Mouse (Mus musculus): ENCODE results near the gene Filip1l. TPM values are rescaled to one million over a fixed set of nuclear protein-coding genes. Genes with fewer than 3 reads are reported as not detected.

Filip1l gene
- total RNA-seq, 2 experiments from 2014 or later = 21.3 to 32.1 TPM

DNA sequence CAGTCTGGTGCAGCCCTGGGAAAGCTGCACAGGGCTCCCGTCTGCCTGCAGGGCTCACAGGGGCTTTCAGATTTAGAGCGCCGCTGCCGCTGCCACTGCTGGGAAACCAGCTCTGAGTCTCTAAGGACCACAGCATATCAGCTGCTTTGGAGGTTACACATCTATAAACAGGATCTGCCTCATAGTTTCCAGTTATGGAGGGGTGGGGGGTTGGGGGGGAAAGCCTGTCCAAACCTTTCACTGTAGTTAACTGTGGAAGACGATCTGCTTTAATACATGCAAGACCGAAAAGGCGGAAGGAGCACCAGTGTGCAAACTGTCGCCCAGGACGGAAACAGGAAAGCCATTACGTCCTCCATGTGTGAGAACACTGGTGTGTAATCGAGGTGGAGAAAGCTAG lies 40.3 kb downstream of the Filip1l start:
- no peak for DNase-seq (ENCODE audit: low spot score in 2 of 2)

DNA sequence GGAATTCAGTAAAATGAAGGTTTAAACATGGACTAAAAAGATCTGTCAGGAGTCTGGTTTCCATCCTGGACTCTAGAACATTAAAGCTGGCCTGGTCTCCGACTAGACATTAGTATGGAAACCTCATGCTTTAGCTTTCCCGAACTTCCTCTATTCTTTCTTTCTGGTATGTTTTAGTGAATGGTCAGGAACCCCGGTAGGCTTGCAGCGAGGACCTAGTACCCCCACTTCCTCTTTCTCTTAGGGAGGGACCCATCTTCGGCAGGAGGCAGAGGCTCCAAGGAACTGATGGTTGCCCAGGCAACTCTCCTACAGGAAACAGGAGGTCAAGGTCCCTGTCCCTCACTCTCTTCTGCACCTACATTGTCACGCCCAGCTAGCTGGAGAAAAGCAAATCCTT lies 43.4 kb downstream of the Filip1l start:
- no peak for DNase-seq (ENCODE audit: low spot score in 2 of 2)

DNA sequence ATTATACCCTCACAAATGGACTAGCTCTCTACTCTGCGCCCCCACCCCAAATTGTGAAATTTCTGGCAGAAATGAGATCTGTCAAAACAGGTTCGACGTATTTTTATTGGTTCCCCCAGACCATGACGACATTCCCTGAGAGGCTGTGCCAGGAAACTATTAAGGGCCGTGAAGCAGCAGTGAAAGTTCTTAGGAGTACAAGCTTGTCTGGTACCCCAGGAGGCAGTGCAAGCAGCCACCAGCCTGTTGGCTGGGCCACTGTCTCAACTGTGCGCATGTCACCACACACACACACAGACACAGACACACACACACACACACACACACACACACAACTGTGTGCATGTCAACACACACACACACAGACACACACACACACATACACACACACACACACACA lies 45.0 kb downstream of the Filip1l start:
- DNase-seq (ENCODE audit: low spot score in 2 of 2) = no peak

DNA sequence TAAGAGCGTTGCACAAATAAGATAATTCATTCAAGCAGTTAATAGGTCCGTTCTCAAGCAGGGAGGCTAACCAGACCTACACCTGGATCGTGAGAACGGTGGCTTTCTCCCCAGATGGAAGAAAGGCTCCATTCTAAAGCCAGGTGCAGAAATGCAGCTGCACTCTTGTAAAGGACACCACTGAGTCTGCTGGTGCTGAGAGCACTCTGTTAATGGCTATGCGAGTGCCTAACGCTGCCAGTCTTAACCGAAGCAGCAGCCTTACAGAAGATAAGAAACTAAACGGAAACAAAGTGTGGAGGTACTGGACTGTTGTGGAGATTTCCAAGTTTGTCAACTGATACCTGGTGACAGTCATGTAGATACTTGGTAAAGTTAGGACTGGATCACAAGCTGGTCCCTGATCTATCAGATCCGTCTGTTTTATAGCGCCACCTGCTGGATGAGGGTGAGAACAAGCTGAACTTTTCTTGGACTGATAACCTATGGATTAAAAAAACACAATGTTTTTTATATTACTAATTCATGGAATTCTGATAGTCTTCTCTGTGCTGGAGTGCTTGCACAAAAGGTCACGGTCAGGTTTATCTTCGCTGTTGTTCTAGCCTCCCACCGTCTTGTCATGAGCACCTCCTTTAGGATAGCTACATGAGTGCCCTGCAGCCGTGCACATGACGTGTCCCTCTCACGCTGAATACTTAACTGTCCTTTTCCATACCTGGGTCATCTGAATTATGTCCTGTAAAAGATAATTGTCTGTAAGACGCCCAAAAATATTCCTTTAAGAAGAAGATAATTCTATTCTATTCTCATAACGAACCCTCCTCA lies 45.7 kb downstream of the Filip1l start:
- DNase-seq (ENCODE audit: low spot score in 2 of 2) = peak; percentile 71 to 72

- no peak for DNase-seq (ENCODE audit: low spot score in 2 of 2)
Observed at GRCm38 (mm10) chr16:57399566-57399965, 46.7 kb downstream of the Filip1l start.

DNA sequence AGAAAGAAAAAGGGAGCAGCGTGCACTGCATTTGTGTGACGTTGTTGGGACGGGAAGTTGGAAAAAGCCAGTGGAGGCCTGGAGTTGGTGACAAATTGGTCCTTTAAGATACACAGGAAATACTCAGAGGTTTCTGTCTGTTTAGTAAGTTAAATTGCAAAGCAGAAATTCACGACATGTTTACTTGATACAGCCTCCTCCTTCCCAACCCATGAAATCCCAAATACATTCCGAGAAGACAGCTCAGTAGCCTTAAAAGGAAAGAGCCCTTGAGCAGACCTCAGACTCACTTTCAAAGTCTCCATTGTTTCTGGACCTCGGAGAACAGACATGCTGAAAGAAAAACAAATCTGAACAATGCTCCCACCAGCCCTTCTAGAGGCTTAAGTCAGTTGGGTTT lies 48.8 kb downstream of the Filip1l start:
- no peak for DNase-seq (ENCODE audit: low spot score in 2 of 2)

GRCm38 (mm10) chr16:57402910-57403309 lies 50.0 kb downstream of the Filip1l start:
- no peak for DNase-seq (ENCODE audit: low spot score in 2 of 2)

DNA sequence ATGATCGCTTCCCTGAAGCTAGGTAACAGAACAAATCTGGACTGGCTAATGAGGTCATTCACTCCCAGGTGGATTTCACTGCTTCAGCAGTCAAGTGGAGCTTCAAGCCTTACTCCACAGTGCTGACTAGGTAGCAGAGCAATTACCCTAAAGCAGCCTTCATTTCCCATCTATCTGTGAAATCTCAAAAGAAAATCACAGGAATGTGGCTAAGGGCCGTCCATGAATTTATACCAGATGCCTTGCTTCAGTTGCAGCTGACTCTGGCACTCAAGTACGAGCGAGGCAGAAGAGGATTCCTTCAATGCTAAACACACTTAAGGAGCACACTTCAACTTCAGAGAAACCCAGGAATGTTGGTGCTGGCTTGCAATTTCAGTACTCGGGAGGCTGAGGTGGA lies 50.9 kb downstream of the Filip1l start:
- DNase-seq (ENCODE audit: low spot score in 2 of 2) = no peak

- DNase-seq (ENCODE audit: low spot score in 2 of 2) = no peak
Observed at GRCm38 (mm10) chr16:57412766-57413165, 59.9 kb downstream of the Filip1l start.

- DNase-seq (ENCODE audit: low spot score in 2 of 2) = no peak
Observed at GRCm38 (mm10) chr16:57416049-57416448, 63.2 kb downstream of the Filip1l start.

DNA sequence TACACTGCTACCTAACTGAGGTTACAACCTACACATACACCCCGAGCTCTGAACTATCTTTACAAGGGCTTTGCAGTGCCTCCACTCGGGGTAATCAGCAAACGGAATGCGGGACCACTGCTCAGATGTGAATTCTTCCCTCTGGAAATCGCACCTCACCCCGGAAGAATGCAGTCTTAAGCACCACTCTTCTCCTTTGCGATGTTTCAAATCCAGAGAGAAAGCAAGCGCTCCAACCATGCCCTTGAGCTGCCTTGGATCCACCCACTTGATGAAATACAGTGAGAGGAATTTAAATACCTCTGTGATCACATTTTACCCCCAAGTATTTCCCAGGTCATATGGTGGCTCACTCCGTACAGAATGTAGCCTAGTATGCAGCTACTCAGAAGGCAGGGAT lies 64.1 kb downstream of the Filip1l start:
- DNase-seq (ENCODE audit: low spot score in 2 of 2) = no peak

DNA sequence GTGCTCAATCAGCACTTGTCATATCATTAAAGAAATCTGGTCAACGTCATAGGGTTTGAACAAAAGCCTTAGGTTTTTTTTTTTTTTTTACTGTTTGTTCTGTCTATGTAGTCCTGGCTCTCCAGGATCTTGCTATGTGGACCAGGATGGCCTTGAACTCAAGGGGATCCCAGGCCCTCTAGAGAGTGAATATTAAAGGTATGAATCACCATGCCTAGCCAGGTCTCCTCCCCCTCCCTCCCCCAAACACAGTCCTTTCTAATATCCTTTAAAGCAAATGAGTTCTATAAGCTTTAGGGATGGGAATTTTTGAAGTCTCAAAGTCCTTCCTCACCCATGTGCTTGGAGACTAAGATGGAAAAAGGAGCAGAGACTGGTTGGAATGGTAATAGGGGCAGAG lies 65.1 kb downstream of the Filip1l start:
- DNase-seq (ENCODE audit: low spot score in 2 of 2) = no peak

- DNase-seq (ENCODE audit: low spot score in 2 of 2) = no peak
Observed at GRCm38 (mm10) chr16:57419332-57419731, 66.4 kb downstream of the Filip1l start.

DNA sequence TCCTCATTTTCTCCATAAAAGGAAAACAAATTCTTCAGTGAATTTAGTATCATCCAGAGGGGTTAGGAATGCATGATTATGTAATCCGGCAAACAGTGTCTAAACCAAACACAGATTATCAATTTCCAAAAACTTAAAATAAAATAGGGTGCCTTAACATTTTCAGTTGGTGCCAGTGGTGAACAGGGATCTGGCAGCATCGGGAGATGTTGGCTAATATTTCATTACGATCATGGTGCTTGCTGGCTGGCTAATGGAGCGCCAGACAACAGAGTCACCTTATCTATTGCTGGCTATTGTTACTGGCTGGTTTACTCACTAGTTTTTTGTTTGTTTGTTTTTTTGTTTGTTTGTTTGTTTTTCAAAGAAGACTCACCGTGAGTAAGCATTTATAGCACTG lies 67.0 kb downstream of the Filip1l start:
- DNase-seq (ENCODE audit: low spot score in 2 of 2) = no peak

- no peak for DNase-seq (ENCODE audit: low spot score in 2 of 2)
Observed at GRCm38 (mm10) chr16:57420773-57421556, 68.1 kb downstream of the Filip1l start.

DNA sequence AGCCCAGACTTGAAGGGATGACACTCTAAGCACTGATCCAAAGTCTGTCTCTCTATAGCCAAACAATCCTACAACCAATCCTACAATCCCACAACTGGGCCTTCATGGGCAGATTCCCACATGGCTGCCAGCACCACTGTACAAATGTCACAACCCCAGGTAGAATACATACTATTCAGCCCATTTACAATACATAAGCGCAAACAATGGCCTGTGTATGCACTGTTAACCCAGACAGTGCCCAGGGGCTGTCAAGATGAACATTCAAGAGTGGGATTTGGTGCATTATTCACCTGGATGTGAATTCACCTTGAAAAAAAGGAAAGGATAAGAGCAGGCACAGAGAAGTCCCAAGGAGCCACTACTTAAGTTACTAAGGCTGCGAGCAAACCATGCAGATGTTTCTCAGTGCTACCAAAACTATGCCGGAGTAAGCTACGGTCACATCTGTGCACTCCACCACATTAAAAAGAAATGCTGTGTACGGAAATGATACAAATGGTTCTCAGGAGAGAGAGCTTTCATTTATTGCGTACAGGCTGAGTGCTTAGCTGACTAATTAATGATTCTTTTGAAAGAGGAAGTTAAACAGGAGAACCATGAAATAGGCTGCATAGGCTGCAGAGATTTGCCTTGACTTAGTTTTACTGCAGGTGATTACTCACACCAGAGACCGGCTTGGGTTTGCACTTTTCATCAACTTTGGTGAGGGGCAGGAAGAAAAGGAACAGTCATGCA lies 69.0 kb downstream of the Filip1l start:
- no peak for DNase-seq (ENCODE audit: low spot score in 2 of 2)

DNA sequence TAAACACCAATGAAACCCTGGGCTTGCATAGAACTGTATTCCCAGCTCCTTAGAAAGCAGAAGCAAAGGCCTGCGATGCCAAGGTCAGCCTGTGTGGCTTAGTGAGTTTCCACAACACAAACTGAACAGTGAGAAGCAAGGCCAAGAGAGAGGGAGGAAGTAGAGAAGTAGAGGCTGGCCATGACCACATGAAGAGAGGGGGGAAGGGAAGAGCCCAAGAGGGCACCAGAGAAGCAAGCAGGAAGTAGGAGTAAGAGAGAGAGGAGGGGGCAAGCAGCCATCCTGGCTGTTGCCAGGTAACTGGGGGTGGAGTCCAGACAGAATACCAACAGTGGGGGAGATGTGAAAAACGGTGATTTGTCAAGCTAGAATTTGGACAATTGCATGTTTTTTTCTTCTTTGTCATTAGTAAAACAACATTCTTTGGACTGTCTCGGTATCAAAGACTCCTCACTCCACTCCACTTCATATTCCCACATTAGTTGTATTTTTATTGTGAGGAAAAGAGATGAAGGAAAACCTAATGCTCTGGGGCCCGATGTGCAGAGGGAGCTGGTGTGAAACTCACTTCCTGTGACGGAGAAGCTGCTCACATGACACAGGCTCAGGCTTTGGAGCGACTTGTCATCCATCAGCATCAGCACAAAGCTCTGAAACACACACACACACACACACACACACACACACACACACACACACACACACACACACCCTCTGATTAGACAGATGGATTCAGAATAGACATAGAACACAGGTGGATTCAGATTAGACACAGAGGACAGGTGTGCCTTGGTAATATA lies 70.3 kb downstream of the Filip1l start:
- DNase-seq (ENCODE audit: low spot score in 2 of 2) = no peak

GRCm38 (mm10) chr16:57426680-57427079 lies 73.8 kb downstream of the Filip1l start:
- DNase-seq (ENCODE audit: low spot score in 2 of 2) = no peak

- peak in 1 of 2 experiments; percentile 35 for DNase-seq (ENCODE audit: low spot score in 2 of 2)
Observed at GRCm38 (mm10) chr16:57427516-57428285, 74.8 kb downstream of the Filip1l start.

GRCm38 (mm10) chr16:57428977-57429376 lies 76.1 kb downstream of the Filip1l start:
- no peak for DNase-seq (ENCODE audit: low spot score in 2 of 2)

Measured in adrenal gland, adult 18-20 months (tissue).